Mouse (Mus musculus) G1E (cell line): Measurements from ENCODE around the gene Dcaf11. TPM values are rescaled to one million over a fixed set of nuclear protein-coding genes. Genes with fewer than 3 reads are reported as not detected.
A peak's percentile ranks its signal among the peaks of the same experiment; 100 is the strongest.

Source experiments
- ATAC-seq: 2 replicates; pipeline ENCODE4 v1.8.0; 2016; ENCODE audit warnings: mild to moderate bottlenecking; ENCODE audit not compliant: insufficient number of reproducible peaks, poor library complexity, low FRiP score, severe bottlenecking; ENCODE audit errors: extremely low read depth
- DNase-seq: peaks from one replicate; pipeline ENCODE4 v3.0.0; 2012; ENCODE audit warnings: low spot score
- H3K27me3 ChIP-seq: 2 replicates; pipeline ENCODE4 v1.6.1; 2012; ENCODE audit warnings: mild to moderate bottlenecking, low read length, inconsistent platforms; ENCODE audit not compliant: insufficient read depth
- H3K36me3 ChIP-seq: replicated peaks from 2 replicates; pipeline ENCODE3; 2012; ENCODE audit warnings: mild to moderate bottlenecking, inconsistent platforms
- H3K4me1 ChIP-seq: 2 replicates; pipeline ENCODE4 v1.6.1; 2012; ENCODE audit warnings: low read depth, low read length, inconsistent platforms, mixed read lengths; ENCODE audit not compliant: insufficient read depth
- H3K4me3 ChIP-seq: 2 replicates; pipeline ENCODE4 v1.5.1; 2012; ENCODE audit warnings: low read depth, mild to moderate bottlenecking, inconsistent platforms, low read length, moderate library complexity, mixed read lengths
- H3K9me3 ChIP-seq: replicated peaks from 2 replicates; pipeline ENCODE4 v1.6.1; 2012; ENCODE audit warnings: inconsistent platforms
- CTCF ChIP-seq: IDR thresholded peaks from 2 replicates; pipeline ENCODE4 v1.5.1; 2012; ENCODE audit warnings: low read depth, low read length, inconsistent platforms, mixed read lengths
- GATA1 ChIP-seq: IDR thresholded peaks from 2 replicates; pipeline ENCODE4 v1.6.1; 2012; ENCODE audit warnings: borderline replicate concordance, low read length, inconsistent platforms, mixed read lengths
- GATA2 ChIP-seq: IDR thresholded peaks from 2 replicates; pipeline ENCODE4 v1.6.1; 2012; ENCODE audit warnings: low read depth, low read length, inconsistent platforms, borderline replicate concordance
- POLR2AphosphoS5 ChIP-seq: IDR thresholded peaks from 2 replicates; pipeline ENCODE4 v1.6.1; 2012; ENCODE audit warnings: low read depth, low read length, inconsistent platforms; ENCODE audit not compliant: insufficient replicate concordance
- TAL1 ChIP-seq: conservative IDR thresholded peaks from 2 replicates; pipeline ENCODE4 v1.6.1; 2012; ENCODE audit warnings: low read depth, low read length, inconsistent platforms, mixed read lengths
- polyA plus RNA-seq: library from polyadenylated mRNA; stranded (reverse); fragments of >175 nt; gene quantifications from 2 replicates; pipeline ENCODE4 v1.2.3, GENCODE M21; 2012
- total RNA-seq, 2 experiments: library from RNA; stranded (forward) in 1 of 2; stranded (reverse) in 1 of 2; fragments of 200-1000 nt in 1 of 2; fragments of >200 nt in 1 of 2; fragmentation: Nextera tagmentation in 1 of 2; gene quantifications; 2 replicates each; pipeline ENCODE4 v1.2.3; 2014 to 2017

Dcaf11 gene
- total and polyA plus RNA-seq, 3 experiments = 40.0 to 51.2 (median 42.7) TPM

DNA sequence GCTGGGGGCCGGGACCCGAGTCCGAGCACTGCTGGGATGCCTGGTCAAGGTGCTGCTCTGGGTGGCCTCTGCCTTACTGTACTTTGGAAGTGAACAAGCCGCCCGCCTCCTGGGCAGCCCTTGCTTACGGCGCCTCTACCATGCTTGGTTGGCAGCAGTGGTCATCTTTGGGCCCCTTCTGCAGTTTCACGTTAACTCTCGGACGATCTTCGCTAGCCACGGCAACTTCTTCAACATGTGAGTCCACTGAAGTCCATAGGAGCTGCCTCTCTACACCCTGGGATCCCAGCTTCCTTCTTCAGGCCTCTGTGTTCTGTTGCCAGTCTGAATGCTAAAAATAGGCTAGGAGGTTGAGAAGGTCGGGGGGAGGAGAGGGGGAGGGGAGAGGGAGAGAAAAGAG, 15.9 kb downstream of the Dcaf11 start:
- Histone ChIP-seq H3K36me3 (peaks cover 20% of the 10 kb centered on the region), H3K4me1 (peaks cover 66% of the 10 kb centered on the region), H3K27me3 (no peaks in the 10 kb centered on the region; the same call in 1 of the 2 replicates), H3K9me3 (no peaks in the 10 kb centered on the region), H3K4me3 (no peak overlapping the region)
- TF ChIP-seq TAL1 = no peak
- TF ChIP-seq CTCF = no peak
- no peak for TF ChIP-seq POLR2AphosphoS5
- no peak for TF ChIP-seq GATA2
- no peak for TF ChIP-seq GATA1
- no peak for DNase-seq
- ATAC-seq = no peak

DNA sequence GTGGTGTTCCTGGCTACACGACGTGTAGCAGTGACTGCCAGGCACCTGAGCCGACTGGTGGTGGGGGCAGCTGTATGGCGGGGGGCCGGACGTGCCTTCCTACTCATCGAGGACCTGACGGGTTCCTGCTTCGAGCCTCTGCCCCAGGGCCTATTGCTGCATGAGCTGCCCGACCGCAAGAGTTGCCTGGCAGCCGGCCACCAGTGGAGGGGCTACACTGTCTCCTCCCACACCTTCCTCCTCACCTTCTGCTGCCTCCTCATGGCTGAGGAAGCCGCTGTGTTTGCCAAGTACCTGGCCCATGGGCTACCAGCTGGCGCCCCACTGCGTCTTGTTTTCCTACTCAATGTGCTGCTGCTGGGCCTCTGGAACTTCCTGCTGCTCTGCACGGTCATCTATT, 16.6 kb downstream of the Dcaf11 start:
- no peaks in the 10 kb centered on the region for H3K9me3 ChIP-seq
- H3K27me3 ChIP-seq = no peaks in the 10 kb centered on the region; the same call in 1 of the 2 replicates
- no peak for TF ChIP-seq GATA2
- no peak for TF ChIP-seq GATA1
- TF ChIP-seq CTCF = no peak
- no peak for TF ChIP-seq POLR2AphosphoS5
- H3K36me3 ChIP-seq = peaks cover 22% of the 10 kb centered on the region
- H3K4me3 ChIP-seq = no peak overlapping the region
- DNase-seq (no peak), ATAC-seq (no peak)
- peaks cover 65% of the 10 kb centered on the region for H3K4me1 ChIP-seq

DNA sequence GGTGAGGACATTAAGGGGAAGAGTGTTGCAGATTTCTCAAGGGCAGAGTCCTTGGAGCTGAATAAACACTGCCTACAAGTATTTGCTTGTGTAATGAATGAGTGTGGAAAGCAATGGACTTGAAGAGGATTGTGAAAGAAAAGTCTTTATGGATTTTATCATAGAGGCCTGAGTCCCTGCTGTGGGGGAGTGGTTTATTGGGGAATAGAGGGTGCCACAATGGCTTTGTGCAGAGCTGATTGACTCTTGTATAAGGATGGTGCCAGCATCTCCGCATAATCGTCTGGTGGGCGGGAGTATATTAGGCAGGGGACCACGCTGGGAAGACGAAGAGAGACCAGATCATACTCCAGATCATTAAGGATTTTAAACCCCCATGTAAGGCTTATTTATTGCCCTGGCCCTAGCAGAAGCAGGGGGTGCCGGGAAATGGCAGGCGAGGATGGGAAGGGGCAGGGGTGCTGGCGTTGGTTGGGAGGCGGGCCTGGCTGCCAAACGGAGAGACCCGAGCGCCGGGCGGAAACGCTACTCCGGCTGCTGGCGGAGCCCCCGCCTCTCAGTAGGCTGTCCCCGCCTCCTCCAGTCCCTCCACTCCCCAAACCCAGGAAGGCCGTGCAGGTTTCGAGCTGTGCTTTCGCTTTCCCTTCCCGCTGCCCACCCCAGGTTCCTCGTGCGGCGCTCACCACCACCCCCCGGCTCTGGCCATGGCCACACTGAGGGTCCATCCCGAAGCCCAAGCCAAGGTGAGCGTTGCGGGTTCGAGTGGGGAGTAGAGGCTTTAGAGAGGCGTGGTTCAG, 18.3 kb downstream of the Dcaf11 start, which contains the start of gene Psme1:
Gene Psme1, plus strand, starts transcription at position 253 of the 797 bp plus-strand sequence.
- H3K27me3 ChIP-seq = no peaks in the 10 kb centered on the region; the same call in 1 of the 2 replicates
- H3K4me1 ChIP-seq = peaks cover 66% of the 10 kb centered on the region
- H3K4me3 ChIP-seq = peak within 1 kb of the TSS; percentile 79
- no peak for TF ChIP-seq CTCF
- no peak for TF ChIP-seq POLR2AphosphoS5
- no peak for TF ChIP-seq TAL1
- no peak for TF ChIP-seq GATA2
- TF ChIP-seq GATA1 = no peak
- H3K9me3 ChIP-seq = no peaks in the 10 kb centered on the region
- ATAC-seq (peak; percentile 82), DNase-seq (peak; percentile 94)
- H3K36me3 ChIP-seq = peaks cover 35% of the 10 kb centered on the region

DNA sequence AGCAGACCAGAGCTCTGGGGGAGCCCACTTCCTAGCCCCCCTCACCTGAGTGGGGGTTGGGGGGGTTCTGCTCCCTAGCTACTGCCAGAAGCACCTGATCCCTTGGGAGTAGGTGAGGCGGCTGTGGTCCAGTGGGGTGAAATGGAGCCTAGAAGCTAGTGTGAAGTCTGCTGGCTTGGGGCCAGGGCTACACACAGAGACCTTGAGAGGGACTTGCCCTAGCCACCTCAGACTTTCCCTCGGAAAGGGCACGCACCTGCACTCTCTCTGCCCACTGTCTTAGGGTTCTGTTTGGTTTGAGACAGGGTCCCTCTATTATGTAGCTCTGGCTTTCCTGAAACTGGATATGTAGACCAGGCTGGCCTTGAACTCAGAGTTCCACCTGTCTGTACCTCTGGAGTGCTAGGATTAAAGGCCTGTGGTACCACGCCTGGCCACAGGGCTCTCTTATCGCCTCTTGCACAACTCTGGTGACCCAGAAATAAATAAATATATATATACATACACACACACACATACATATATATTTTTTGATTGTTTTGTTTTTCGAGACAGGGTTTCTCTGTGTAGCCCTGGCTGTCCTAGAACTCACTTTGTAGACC, 19.0 kb downstream of the Dcaf11 start:
- TF ChIP-seq POLR2AphosphoS5 (no peak), TAL1 (no peak), GATA2 (no peak), GATA1 (no peak), CTCF (no peak)
- Histone ChIP-seq H3K9me3 (no peaks in the 10 kb centered on the region), H3K27me3 (no peaks in the 10 kb centered on the region; the same call in 1 of the 2 replicates), H3K4me1 (peaks cover 72% of the 10 kb centered on the region), H3K4me3 (peak overlapping the region; percentile 79), H3K36me3 (peaks cover 40% of the 10 kb centered on the region)
- peak; percentile 29 for DNase-seq
- ATAC-seq = peak; percentile 25; the same call in 1 of the 2 replicates

DNA sequence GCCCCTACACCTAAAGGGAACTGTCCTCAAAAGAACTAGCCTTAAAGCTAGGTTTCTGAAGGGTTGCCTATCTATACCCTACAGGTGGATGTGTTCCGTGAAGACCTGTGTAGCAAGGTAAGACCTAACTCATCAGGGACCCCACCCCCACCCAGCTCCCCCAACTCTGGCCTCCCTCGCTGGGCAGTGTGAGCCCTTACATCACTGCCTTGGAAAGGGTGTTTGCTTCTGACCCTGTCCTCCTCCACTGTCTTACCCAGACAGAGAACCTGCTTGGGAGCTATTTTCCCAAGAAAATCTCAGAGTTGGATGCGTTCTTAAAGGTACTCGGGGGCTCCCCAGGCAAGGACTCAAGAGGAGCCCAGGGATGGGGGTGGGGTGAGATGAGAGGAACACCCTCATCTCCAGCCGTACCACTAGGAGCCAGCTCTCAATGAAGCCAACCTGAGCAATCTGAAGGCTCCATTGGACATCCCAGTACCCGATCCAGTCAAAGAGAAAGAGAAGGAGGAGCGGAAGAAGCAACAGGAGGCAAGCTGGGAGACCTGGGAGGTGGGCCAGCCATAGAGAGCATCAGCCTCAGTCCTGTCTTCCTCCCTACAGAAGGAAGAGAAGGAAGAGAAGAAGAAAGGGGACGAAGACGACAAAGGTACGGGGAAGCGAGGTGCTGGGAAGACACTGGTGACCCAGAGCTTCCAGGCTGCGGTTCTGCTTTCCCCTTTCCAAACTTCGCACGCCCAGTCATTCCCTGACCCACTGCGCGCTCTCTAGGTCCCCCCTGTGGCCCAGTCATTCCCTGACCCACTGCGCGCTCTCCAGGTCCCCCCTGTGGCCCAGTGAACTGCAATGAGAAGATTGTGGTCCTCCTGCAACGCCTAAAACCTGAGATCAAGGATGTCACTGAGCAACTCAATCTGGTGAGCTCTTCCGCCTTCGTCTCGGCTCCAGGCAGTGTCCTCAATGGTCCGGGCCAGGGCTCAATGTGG, 20.0 kb downstream of the Dcaf11 start:
- Histone ChIP-seq H3K9me3 (no peaks in the 10 kb centered on the region), H3K27me3 (no peaks in the 10 kb centered on the region; the same call in 1 of the 2 replicates), H3K4me1 (peaks cover 75% of the 10 kb centered on the region), H3K4me3 (peak overlapping the region; percentile 79; the same call in 1 of the 2 replicates), H3K36me3 (peaks cover 40% of the 10 kb centered on the region)
- TF ChIP-seq TAL1 (no peak), POLR2AphosphoS5 (no peak), CTCF (no peak)
- ATAC-seq = no peak
- no peak for DNase-seq

DNA sequence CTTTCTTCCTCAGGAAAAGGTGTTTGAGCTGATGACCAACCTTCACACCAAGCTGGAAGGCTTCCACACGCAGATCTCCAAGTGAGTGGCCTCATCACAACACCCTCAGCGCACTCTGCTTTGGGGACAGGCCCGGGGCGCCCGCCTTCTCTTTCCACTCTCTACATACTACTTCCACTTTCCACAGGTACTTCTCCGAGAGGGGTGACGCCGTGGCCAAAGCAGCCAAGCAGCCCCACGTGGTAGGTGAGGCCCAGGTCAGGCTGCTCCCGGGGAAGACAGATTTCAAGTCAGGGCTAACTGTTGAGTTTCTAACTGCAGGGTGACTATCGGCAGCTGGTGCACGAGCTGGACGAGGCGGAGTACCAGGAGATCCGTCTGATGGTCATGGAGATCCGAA, 20.9 kb downstream of the Dcaf11 start:
- no peaks in the 10 kb centered on the region for H3K27me3 ChIP-seq
- H3K4me3 ChIP-seq = no peak overlapping the region
- no peaks in the 10 kb centered on the region for H3K9me3 ChIP-seq
- TF ChIP-seq GATA2 (no peak), POLR2AphosphoS5 (no peak), GATA1 (no peak), TAL1 (no peak), CTCF (no peak)
- DNase-seq = no peak
- H3K4me1 ChIP-seq = peaks cover 77% of the 10 kb centered on the region
- ATAC-seq = no peak
- H3K36me3 ChIP-seq = peaks cover 40% of the 10 kb centered on the region
